Mouse (Mus musculus): ENCODE data around the gene Aox2.
"Not testable (repeated sequence)": the region's sequence is repeated elsewhere in the genome, so short reads cannot be mapped to it uniquely, and the experiment has no call there.

Gene Aox2

GRCm38 (mm10) chr1:58346159-58346558 is 68.0 kb downstream of the Aox2 start:
- no peak for DNase-seq (ENCODE audit: low spot score in 2 of 2)

- no peak for DNase-seq (ENCODE audit: low spot score in 2 of 2)
Measured at GRCm38 (mm10) chr1:58348712-58349111, 70.6 kb downstream of the Aox2 start.

GRCm38 (mm10) chr1:58353238-58353893 is 75.2 kb downstream of the Aox2 start:
- no peak for DNase-seq (ENCODE audit: low spot score in 2 of 2)

- DNase-seq (ENCODE audit: low spot score in 2 of 2) = no peak
Measured at GRCm38 (mm10) chr1:58358958-58359901, 81.1 kb downstream of the Aox2 start.

- DNase-seq (ENCODE audit: low spot score in 2 of 2) = no peak
Measured at GRCm38 (mm10) chr1:58362296-58362695, 84.2 kb downstream of the Aox2 start.

- no peak for DNase-seq (ENCODE audit: low spot score in 2 of 2)
Measured at GRCm38 (mm10) chr1:58364551-58364950, 86.4 kb downstream of the Aox2 start.

GRCm38 (mm10) chr1:58365829-58366228 is 87.7 kb downstream of the Aox2 start:
- no peak for DNase-seq (ENCODE audit: low spot score in 2 of 2)

- no peak for DNase-seq (ENCODE audit: low spot score in 2 of 2)
Measured at GRCm38 (mm10) chr1:58366737-58367471, 88.8 kb downstream of the Aox2 start.

GRCm38 (mm10) chr1:58369716-58370115 is 91.6 kb downstream of the Aox2 start:
- no peak for DNase-seq (ENCODE audit: low spot score in 2 of 2)

- not testable (repeated sequence) for DNase-seq (ENCODE audit: low spot score in 2 of 2)
Measured at GRCm38 (mm10) chr1:58374266-58374665, 96.1 kb downstream of the Aox2 start.

- DNase-seq (ENCODE audit: low spot score in 2 of 2) = no peak
Measured at GRCm38 (mm10) chr1:58375574-58376147, 97.5 kb downstream of the Aox2 start.

- DNase-seq (ENCODE audit: low spot score in 2 of 2) = no peak
Measured at GRCm38 (mm10) chr1:58382586-58383281, 104.6 kb downstream of the Aox2 start.

- no peak for DNase-seq (ENCODE audit: low spot score in 2 of 2)
Measured at GRCm38 (mm10) chr1:58391421-58392267, 113.5 kb downstream of the Aox2 start.

GRCm38 (mm10) chr1:58392268-58392651 is 114.1 kb downstream of the Aox2 start:
- DNase-seq (ENCODE audit: low spot score in 2 of 2) = no peak

- DNase-seq (ENCODE audit: low spot score in 2 of 2) = peak; percentile 92 to 94
Measured at GRCm38 (mm10) chr1:58392652-58393283, 114.6 kb downstream of the Aox2 start, which contains the start of gene Bzw1. Gene Bzw1 (plus strand): TSS chr1:58392898.

- peak; percentile 47 to 58 for DNase-seq (ENCODE audit: low spot score in 2 of 2)
Measured at GRCm38 (mm10) chr1:58393284-58394195, 115.4 kb downstream of the Aox2 start.

GRCm38 (mm10) chr1:58395341-58395740 is 117.2 kb downstream of the Aox2 start:
- DNase-seq (ENCODE audit: low spot score in 2 of 2) = no peak

GRCm38 (mm10) chr1:58396179-58396578 is 118.1 kb downstream of the Aox2 start:
- no peak for DNase-seq (ENCODE audit: low spot score in 2 of 2)

GRCm38 (mm10) chr1:58397731-58398130 is 119.6 kb downstream of the Aox2 start:
- no peak for DNase-seq (ENCODE audit: low spot score in 2 of 2)
